Mouse (Mus musculus) liver, adult 2 months (tissue): ENCODE results near the gene Nsun5. TPM values are rescaled to one million over a fixed set of nuclear protein-coding genes. Genes with fewer than 3 reads are reported as not detected.

Experiments used
- DNase-seq: peaks from one replicate; pipeline ENCODE4 v3.0.0-alpha.2; 2011; ENCODE audit warnings: low read depth, low spot score; ENCODE audit errors: extremely low read depth
- H3K27ac ChIP-seq: fragments of 200-500 bp; replicated peaks from 2 replicates; pipeline ENCODE4 v1.5.1; 2012; ENCODE audit warnings: low read depth, mild to moderate bottlenecking, control low read depth, inconsistent platforms, low read length; ENCODE audit not compliant: insufficient read depth
- H3K27me3 ChIP-seq: fragments of 200-500 bp; 2 replicates; pipeline ENCODE4 v1.6.1; 2012; ENCODE audit warnings: mild to moderate bottlenecking, moderate library complexity, low read length, inconsistent platforms; ENCODE audit not compliant: control insufficient read depth, insufficient read depth
- H3K36me3 ChIP-seq: fragments of 200-500 bp; 2 replicates; pipeline ENCODE4 v1.6.1; 2012; ENCODE audit warnings: low read length, inconsistent platforms; ENCODE audit not compliant: control insufficient read depth, insufficient read depth
- H3K4me1 ChIP-seq: fragments of 200-500 bp; 2 replicates; pipeline ENCODE4 v1.6.1; 2011; ENCODE audit warnings: low read length; ENCODE audit not compliant: control insufficient read depth, insufficient read depth
- H3K4me3 ChIP-seq: fragments of 200-500 bp; 2 replicates; pipeline ENCODE4 v1.5.1; 2011; ENCODE audit warnings: low read depth, mild to moderate bottlenecking, control low read depth, low read length, moderate library complexity; ENCODE audit not compliant: insufficient read depth
- H3K79me2 ChIP-seq: fragments of 200-500 bp; 2 replicates; pipeline ENCODE4 v1.6.1; 2012; ENCODE audit warnings: inconsistent platforms, mild to moderate bottlenecking, low read length, moderate library complexity; ENCODE audit not compliant: control insufficient read depth, insufficient read depth
- H3K9ac ChIP-seq: fragments of 200-500 bp; 2 replicates; pipeline ENCODE4 v1.6.1; 2012; ENCODE audit warnings: low read depth, mild to moderate bottlenecking, control low read depth, inconsistent platforms, low read length
- CTCF ChIP-seq: fragments of 200-500 bp; IDR thresholded peaks from 2 replicates; pipeline ENCODE4 v1.5.1; 2011; ENCODE audit warnings: low read depth, low read length, control low read depth
- POLR2A ChIP-seq: fragments of 200-500 bp; IDR thresholded peaks from 2 replicates; pipeline ENCODE4 v1.6.1; 2011; ENCODE audit warnings: low read length, control low read depth; ENCODE audit not compliant: insufficient read depth; ENCODE audit errors: extremely low read depth
- WGBS: fragments of 180-500 bp; shearing (Covaris S2); methylation state at CpG from one replicate; pipeline ENCODE4 v1.1.7; 2018; 5-methylcytosine and 5-hydroxymethylcytosine counted together
- polyA plus RNA-seq: library from polyadenylated mRNA; depleted of rRNA; stranded (reverse); fragments of >200 nt; gene quantifications from 2 replicates; pipeline ENCODE4 v1.2.3, GENCODE M21; 2012; rRNA removed
- total RNA-seq: library from RNA; depleted of rRNA; stranded (reverse); fragments of >200 nt; gene quantifications from 2 replicates; pipeline ENCODE4 v1.2.3, GENCODE M21; 2014; rRNA removed

Gene Nsun5
- total and polyA plus RNA-seq, 2 experiments = 7.7 to 23.7 TPM

DNA sequence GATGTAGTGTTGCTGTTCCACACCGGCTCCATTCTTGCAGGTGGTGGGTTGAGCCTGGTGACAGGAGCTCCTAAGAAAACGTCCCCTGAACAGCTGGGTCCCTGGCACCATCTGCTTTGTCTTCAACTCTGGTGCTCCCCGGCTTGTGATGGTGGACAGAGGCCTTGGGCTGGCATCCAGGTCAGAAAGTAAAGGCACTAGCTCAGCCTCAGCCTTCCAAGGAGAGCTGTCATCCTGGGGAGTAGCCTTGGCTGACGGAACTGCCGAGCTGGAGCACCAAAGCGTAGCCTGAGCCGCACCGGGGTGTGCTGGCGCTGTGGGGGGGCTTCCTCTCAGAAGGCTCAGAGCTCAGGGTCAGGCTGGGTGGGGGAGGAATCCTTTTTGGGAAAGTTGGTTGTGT, 40.5 kb downstream of the Nsun5 start:
- no peaks in the 10 kb centered on the region for H3K36me3 ChIP-seq
- TF ChIP-seq POLR2A (no peak), CTCF (no peak)
- WGBS = 86% methylated on average over 9 of the region's 9 CpGs
- no peak for DNase-seq
- no peaks in the 10 kb centered on the region for H3K4me1 ChIP-seq
- H3K9ac ChIP-seq = no peak overlapping the region
- H3K4me3 ChIP-seq = no peak overlapping the region
- no peaks in the 10 kb centered on the region for H3K79me2 ChIP-seq
- H3K27me3 ChIP-seq = no peaks in the 10 kb centered on the region
- H3K27ac ChIP-seq = no peak overlapping the region

Other genes starting within 250 kb of the Nsun5 start
- 5.8 and 8.0 TPM in 2 replicates for gene Tbl2, start 220.3 kb upstream of the Nsun5 start, total RNA-seq
- gene Tbl2, start 220.3 kb upstream of the Nsun5 start, polyA plus RNA-seq = 9.6 and 10.1 TPM in 2 replicates
- gene Bcl7b, start 201.7 kb upstream of the Nsun5 start, total RNA-seq = 10.5 and 11.9 TPM in 2 replicates
- gene Bcl7b, start 201.7 kb upstream of the Nsun5 start, polyA plus RNA-seq = 17.6 and 20.2 TPM in 2 replicates
- 26.9 and 27.5 TPM in 2 replicates for gene Baz1b, start 182.7 kb upstream of the Nsun5 start, total RNA-seq
- gene Baz1b, start 182.7 kb upstream of the Nsun5 start, polyA plus RNA-seq = 8.8 and 11.9 TPM in 2 replicates
- not detected in 2 replicates for gene Fzd9, start 118.7 kb upstream of the Nsun5 start, total RNA-seq
- gene Fzd9, start 118.7 kb upstream of the Nsun5 start, polyA plus RNA-seq = 0.05 and 0.07 TPM in 2 replicates
- gene Fkbp6, start 19.9 kb upstream of the Nsun5 start, total RNA-seq = not detected in 2 replicates
- not detected in 2 replicates for gene Fkbp6, start 19.9 kb upstream of the Nsun5 start, polyA plus RNA-seq
- not detected in 2 replicates for gene Trim50, start 16.7 kb upstream of the Nsun5 start, total RNA-seq
- gene Trim50, start 16.7 kb upstream of the Nsun5 start, polyA plus RNA-seq = not detected in 2 replicates
- gene Pom121, start 24.6 kb downstream of the Nsun5 start, total RNA-seq = 0.92 and 2.0 TPM in 2 replicates
- 5.7 and 6.0 TPM in 2 replicates for gene Pom121, start 24.6 kb downstream of the Nsun5 start, polyA plus RNA-seq
- 3.2 and 6.5 TPM in 2 replicates for gene Hip1, start 175.2 kb downstream of the Nsun5 start, total RNA-seq
- gene Hip1, start 175.2 kb downstream of the Nsun5 start, polyA plus RNA-seq = 2.2 and 3.1 TPM in 2 replicates
- gene Ccl26, start 193.6 kb downstream of the Nsun5 start, total RNA-seq = not detected in 2 replicates
- gene Ccl26, start 193.6 kb downstream of the Nsun5 start, polyA plus RNA-seq = not detected in 2 replicates
- gene Ccl24, start 203.1 kb downstream of the Nsun5 start, total RNA-seq = 3.7 and 8.2 TPM in 2 replicates
- 1.8 and 5.3 TPM in 2 replicates for gene Ccl24, start 203.1 kb downstream of the Nsun5 start, polyA plus RNA-seq